Mouse (Mus musculus) neural tube, embryonic 15.5 days (tissue): Measurements from ENCODE around the gene Fabp3. TPM values are rescaled to one million over a fixed set of nuclear protein-coding genes. Genes with fewer than 3 reads are reported as not detected.

Experiments used
- ATAC-seq: fragments of 200-750 bp; cut with Nextera tagmentation; 2 replicates; pipeline ENCODE4 v1.8.0; 2017; ENCODE audit warnings: mild to moderate bottlenecking, moderate TSS enrichment, moderate library complexity; ENCODE audit not compliant: low FRiP score
- H3K27ac ChIP-seq: fragments of 300-500 bp; sonication (generic); replicated peaks from 2 replicates; pipeline ENCODE4 v1.5.1; 2015; ENCODE audit warnings: mild to moderate bottlenecking, inconsistent platforms
- H3K27me3 ChIP-seq: fragments of 300-500 bp; sonication (generic); replicated peaks from 2 replicates; pipeline ENCODE4 v1.6.1; 2015; ENCODE audit warnings: inconsistent platforms
- H3K36me3 ChIP-seq: fragments of 300-500 bp; sonication (generic); 2 replicates; pipeline ENCODE4 v1.6.1; 2015; ENCODE audit warnings: inconsistent platforms
- H3K4me1 ChIP-seq: fragments of 300-500 bp; sonication (generic); 2 replicates; pipeline ENCODE4 v1.6.1; 2015; ENCODE audit warnings: inconsistent platforms
- H3K4me2 ChIP-seq: fragments of 300-500 bp; sonication (generic); 2 replicates; pipeline ENCODE4 v1.6.1; 2015; ENCODE audit warnings: inconsistent platforms, mild to moderate bottlenecking, moderate library complexity
- H3K4me3 ChIP-seq: fragments of 300-500 bp; sonication (generic); replicated peaks from 2 replicates; pipeline ENCODE4 v1.5.1; 2015; ENCODE audit warnings: mild to moderate bottlenecking, inconsistent platforms
- H3K9ac ChIP-seq: fragments of 300-500 bp; sonication (generic); replicated peaks from 2 replicates; pipeline ENCODE4 v1.6.1; 2015; ENCODE audit warnings: mild to moderate bottlenecking, inconsistent platforms
- H3K9me3 ChIP-seq: fragments of 300-500 bp; sonication (generic); replicated peaks from 2 replicates; pipeline ENCODE4 v1.6.1; 2016; ENCODE audit warnings: inconsistent platforms
- WGBS: fragments of 180-500 bp; shearing (Covaris S2); methylation state at CpG from one replicate; pipeline ENCODE4 v1.1.7; 2015; ENCODE audit warnings: mixed read lengths; 5-methylcytosine and 5-hydroxymethylcytosine counted together
- polyA plus RNA-seq: library from polyadenylated mRNA; unstranded; fragments of >200 nt; fragmentation: Nextera tagmentation; extraction: Ambion mirVana; gene quantifications from 2 replicates; pipeline ENCODE4 v1.2.1, GENCODE M21; 2015

Gene Fabp3
- polyA plus RNA-seq, 1 experiment from 2014 or later: 288 TPM

DNA sequence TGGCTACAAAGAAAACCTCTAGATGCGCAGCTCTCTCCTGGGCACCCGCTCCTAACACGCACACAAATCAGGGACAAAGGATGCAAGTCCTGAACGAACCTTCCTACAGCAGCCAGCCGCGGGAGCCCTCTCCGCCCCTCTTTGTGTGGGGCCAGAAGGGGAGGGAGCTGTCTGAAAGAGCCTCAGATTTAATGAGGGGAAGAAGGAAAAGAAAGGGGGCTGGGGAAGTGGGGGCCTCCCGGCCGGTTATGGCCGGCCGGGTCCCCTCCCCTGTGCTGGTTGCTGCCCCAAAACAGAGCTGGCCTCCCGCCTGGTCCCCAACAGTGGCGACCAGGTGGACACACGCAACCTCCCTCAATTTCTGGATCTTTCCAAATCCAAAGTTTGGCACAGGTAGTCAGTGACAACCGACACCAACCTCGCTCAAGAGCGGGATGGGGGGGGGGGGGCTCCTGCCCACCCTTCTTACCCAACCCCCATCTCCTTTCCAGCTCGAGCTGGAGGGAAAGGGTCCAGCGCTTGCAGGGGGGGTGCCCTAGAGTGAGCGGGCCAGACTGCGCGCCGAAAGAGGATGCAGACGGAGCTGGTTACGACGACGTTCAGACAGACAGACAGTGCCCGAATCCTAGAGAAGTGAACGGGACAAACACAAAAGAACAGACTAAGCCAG lies 33.9 kb upstream of the Fabp3 start:
- Histone ChIP-seq H3K4me3 (peak overlapping the region; percentile 64), H3K27me3 (no peaks in the 10 kb centered on the region), H3K4me1 (peaks cover 30% of the 10 kb centered on the region), H3K36me3 (no peaks in the 10 kb centered on the region), H3K27ac (peak overlapping the region; percentile 90), H3K9ac (peak overlapping the region; percentile 72), H3K4me2 (peak overlapping the region; percentile 90), H3K9me3 (no peaks in the 10 kb centered on the region)
- ATAC-seq: peak; percentile 73
- 1% methylated on average over 29 of the region's 29 CpGs for WGBS

DNA sequence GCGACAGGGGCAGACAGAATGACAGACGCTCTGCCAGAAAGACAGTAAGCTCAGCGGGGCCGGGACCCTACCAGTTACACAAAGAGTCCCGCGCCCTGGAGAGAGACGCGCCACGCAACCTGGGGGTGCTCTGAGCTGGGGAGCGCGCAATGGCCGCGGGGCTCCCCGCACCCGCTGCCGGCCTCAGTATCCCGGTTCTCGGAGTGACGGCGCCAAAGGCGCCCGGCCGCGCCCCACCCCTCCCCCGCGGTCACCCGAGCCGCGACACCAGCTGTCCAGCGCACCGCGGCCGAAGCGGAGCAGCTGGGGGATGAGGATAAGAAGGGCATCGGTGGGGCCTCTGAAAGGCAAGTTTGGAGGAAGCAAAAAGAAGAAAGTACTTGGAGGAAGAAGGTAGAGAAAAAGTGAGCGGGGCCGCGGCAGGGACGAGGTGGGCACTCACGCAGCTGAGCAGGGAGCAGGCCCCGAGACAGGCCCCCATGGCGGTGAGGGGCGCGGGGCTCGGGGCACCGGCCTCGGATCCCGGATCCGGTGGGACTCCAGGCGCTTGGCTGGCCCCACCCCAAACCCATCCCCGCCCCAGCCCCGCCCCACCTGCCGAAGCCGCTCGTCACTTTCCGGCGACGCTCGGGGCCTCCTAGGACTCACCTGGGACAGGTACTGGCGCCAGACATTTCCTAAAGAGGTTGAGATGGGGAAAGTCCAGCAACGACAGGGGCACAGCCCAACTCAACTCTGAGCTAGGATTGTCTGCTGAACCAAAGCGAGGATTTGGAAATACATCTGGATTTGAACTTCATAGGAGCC lies 33.2 kb upstream of the Fabp3 start:
- peak; percentile 73 for ATAC-seq
- Histone ChIP-seq H3K9me3 (no peaks in the 10 kb centered on the region), H3K4me2 (peak overlapping the region; percentile 90), H3K4me3 (peak overlapping the region; percentile 64), H3K4me1 (peaks cover 30% of the 10 kb centered on the region), H3K27ac (peak overlapping the region; percentile 90), H3K9ac (peak overlapping the region; percentile 72), H3K36me3 (no peaks in the 10 kb centered on the region), H3K27me3 (no peaks in the 10 kb centered on the region)
- 1% methylated on average over 62 of the region's 62 CpGs for WGBS

DNA sequence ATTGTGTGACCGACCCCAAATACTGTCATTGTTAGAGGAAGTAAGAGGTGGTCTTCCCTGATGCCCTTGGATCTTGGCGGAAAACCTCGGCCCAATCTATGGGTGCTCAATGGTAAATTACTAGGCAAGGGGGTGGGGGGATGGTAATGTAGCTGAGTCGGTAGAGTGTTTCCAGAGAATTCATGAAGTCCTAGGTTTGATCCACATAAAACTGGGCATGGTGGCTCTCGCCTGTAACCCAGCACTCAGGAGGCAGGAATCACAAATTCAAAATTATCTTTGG lies 32.6 kb upstream of the Fabp3 start:
- H3K9ac ChIP-seq: peak overlapping the region; percentile 72
- peak overlapping the region; percentile 90 for H3K4me2 ChIP-seq
- H3K36me3 ChIP-seq: no peaks in the 10 kb centered on the region
- H3K4me1 ChIP-seq: peaks cover 30% of the 10 kb centered on the region
- H3K27ac ChIP-seq: peak overlapping the region; percentile 90; the same call in 1 of the 2 replicates
- peak; percentile 4; the same call in 1 of the 2 replicates for ATAC-seq
- no peaks in the 10 kb centered on the region for H3K9me3 ChIP-seq
- peak overlapping the region; percentile 64 for H3K4me3 ChIP-seq
- H3K27me3 ChIP-seq: no peaks in the 10 kb centered on the region
- WGBS: 38% methylated on average over 5 of the region's 5 CpGs

DNA sequence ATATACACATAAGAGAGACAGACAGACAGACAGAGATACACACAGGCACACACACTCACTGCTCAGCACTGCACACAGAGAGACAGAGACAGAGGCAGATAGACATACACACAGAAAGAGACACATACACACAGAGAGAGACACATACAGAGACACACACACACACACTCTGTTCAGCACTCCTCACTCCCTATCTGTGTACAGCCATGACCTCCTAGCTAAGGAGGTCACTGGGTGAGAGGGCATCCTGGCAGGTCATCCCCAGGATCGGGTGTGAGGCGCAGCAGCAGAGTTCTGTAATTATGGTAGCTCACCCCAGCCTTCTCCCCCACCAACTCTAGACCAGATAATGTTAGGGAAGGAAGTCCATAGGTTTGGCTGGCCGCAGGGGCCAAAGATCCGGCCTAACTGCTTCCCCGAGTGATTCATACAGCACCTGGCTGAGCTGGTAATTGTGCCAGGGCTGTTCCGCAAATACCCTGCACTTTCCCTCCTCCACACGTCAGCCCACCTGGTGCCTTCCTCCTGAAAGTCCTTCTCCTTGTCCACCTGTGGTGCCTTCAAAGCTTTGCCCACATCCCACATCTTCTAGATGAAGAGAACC lies 31.7 kb upstream of the Fabp3 start:
- Histone ChIP-seq H3K4me2 (no peak overlapping the region), H3K4me3 (no peak overlapping the region), H3K9ac (no peak overlapping the region), H3K4me1 (peaks cover 30% of the 10 kb centered on the region), H3K36me3 (no peaks in the 10 kb centered on the region), H3K27me3 (no peaks in the 10 kb centered on the region), H3K9me3 (no peaks in the 10 kb centered on the region), H3K27ac (no peak overlapping the region)
- ATAC-seq: no peak
- WGBS: 73% methylated on average over 7 of the region's 7 CpGs

DNA sequence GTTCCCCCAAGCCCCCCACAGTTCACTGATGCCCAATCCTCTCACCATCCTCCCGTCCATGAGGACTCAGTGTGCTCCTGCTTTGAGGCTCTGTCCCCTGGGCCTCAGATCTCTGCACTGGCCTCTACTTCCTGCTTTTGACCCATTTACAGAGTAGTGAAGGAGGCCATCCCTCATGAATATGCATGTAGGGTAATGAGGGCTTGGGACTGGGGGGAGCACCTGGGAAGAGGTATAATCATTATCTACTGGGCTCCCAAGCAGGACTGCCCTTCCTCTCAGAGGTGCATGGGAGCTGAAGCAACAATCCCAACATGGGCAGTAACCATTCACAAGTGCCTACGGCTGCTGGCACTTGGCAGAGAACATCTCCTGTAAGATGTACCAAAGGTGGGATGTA lies 29.3 kb upstream of the Fabp3 start, which contains the start of gene Serinc2:
TSS of gene Serinc2 (minus strand) at position 101 of the 400 bp plus-strand sequence.
- 75% methylated on average over 2 of the region's 2 CpGs for WGBS
- H3K4me2 ChIP-seq: no peak within 1 kb of the TSS
- ATAC-seq: no peak
- no peak within 1 kb of the TSS for H3K9ac ChIP-seq
- no peaks in the 10 kb centered on the region for H3K27me3 ChIP-seq
- no peak within 1 kb of the TSS for H3K4me3 ChIP-seq
- H3K4me1 ChIP-seq: peaks cover 19% of the 10 kb centered on the region
- no peaks in the 10 kb centered on the region for H3K9me3 ChIP-seq
- no peak within 1 kb of the TSS for H3K27ac ChIP-seq
- H3K36me3 ChIP-seq: no peaks in the 10 kb centered on the region

DNA sequence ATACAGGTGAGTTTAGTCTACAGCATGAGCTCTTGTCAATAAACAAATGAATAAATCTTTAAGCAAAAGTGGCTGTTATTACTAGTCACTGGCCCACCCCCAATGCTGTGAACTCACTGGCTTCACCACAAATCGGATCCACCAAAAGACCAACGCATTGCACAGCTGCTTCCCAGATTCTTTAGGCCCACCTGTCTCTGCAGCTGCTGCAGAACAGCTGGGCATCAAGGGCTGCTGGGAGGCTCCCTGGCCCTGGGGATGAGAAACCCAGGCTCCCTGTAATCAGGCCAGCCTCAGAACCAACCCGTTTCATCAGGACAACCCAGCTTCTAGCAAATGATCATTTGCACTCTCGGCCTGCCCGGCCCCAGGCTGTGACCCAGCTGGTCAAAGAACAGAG lies 25.5 kb upstream of the Fabp3 start:
- no peaks in the 10 kb centered on the region for H3K4me1 ChIP-seq
- H3K4me2 ChIP-seq: no peak overlapping the region
- WGBS: 64% methylated on average over 5 of the region's 5 CpGs
- no peak overlapping the region for H3K4me3 ChIP-seq
- no peak overlapping the region for H3K9ac ChIP-seq
- no peaks in the 10 kb centered on the region for H3K36me3 ChIP-seq
- H3K27ac ChIP-seq: no peak overlapping the region
- no peak for ATAC-seq
- no peaks in the 10 kb centered on the region for H3K27me3 ChIP-seq
- H3K9me3 ChIP-seq: no peaks in the 10 kb centered on the region

DNA sequence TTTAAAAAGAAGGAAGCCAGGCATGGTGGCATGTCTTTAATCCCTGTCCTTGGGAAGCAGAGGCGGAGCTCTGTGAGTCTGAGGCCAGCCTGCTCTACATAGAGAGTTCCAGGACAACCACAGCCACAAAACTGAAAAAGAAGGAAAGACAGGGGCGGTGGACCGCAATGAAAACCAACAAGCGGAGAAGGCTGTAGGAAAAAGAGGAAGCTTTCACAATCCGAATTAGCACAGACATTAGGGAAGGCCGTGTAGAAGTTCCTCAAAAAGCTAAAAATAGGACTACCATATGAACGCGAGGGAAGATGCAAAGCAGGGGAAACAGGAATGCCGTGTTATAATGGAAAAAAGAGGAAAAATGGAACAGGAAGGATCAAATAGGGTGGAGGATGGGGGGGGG lies 24.6 kb upstream of the Fabp3 start:
- no peaks in the 10 kb centered on the region for H3K4me1 ChIP-seq
- no peak for ATAC-seq
- 82% methylated on average over 9 of the region's 9 CpGs for WGBS

DNA sequence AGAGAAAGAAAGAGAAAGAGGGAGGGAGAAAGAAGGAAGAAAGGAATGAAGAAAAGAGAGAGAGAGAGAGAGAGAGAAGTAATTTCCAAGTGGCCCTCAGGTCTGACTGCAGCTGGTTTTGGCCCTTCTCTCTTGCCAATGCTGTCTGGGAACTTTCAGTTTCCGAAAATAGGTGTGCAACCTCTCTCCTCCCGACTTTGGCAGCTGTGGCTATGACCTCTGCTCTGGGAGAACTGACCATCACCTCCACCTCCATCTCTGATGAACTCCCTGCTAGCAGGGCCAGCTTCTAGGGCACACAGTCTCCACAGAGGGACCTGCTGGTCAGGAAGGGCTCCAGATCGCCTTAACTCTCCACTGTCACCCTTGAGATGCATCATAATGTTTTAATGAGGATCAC lies 21.9 kb upstream of the Fabp3 start:
- H3K27me3 ChIP-seq: no peaks in the 10 kb centered on the region
- no peak for ATAC-seq
- no peak overlapping the region for H3K4me3 ChIP-seq
- no peaks in the 10 kb centered on the region for H3K4me1 ChIP-seq
- whole genome bisulfite sequencing: 63% methylated on average over 3 of the region's 3 CpGs
- no peak overlapping the region for H3K9ac ChIP-seq
- H3K36me3 ChIP-seq: no peaks in the 10 kb centered on the region
- H3K9me3 ChIP-seq: no peaks in the 10 kb centered on the region
- H3K27ac ChIP-seq: no peak overlapping the region
- no peak overlapping the region for H3K4me2 ChIP-seq

More for the DNA sequence above, 24.6 kb upstream of the Fabp3 start:
- H3K36me3 ChIP-seq: no peaks in the 10 kb centered on the region
- H3K27ac ChIP-seq: no peak overlapping the region
- H3K27me3 ChIP-seq: no peaks in the 10 kb centered on the region
- H3K4me2 ChIP-seq: no peak overlapping the region
- no peak overlapping the region for H3K9ac ChIP-seq
- H3K9me3 ChIP-seq: no peaks in the 10 kb centered on the region
- H3K4me3 ChIP-seq: no peak overlapping the region

DNA sequence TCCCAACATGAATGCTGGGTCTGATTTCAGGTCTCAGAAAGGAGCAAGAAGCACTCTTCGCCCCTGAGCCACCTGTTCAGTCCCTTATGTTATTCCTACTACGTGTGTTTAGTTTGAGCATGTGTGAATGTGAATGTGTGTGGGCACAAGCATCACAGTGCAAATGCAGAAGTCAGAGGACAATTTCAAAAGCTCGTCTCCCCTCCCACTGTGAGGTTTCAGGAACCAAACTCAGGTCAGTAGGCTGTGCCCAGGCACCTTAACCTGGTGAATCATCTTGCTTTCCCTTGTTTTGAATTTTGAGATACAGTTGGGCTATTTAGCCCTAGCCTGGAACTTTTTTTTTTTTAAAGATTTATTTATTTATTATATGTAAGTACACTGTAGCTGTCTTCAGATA lies 18.6 kb upstream of the Fabp3 start:
- no peak overlapping the region for H3K4me3 ChIP-seq
- no peaks in the 10 kb centered on the region for H3K9me3 ChIP-seq
- no peak overlapping the region for H3K9ac ChIP-seq
- H3K36me3 ChIP-seq: no peaks in the 10 kb centered on the region
- no peak overlapping the region for H3K4me2 ChIP-seq
- no peaks in the 10 kb centered on the region for H3K27me3 ChIP-seq
- no peaks in the 10 kb centered on the region for H3K4me1 ChIP-seq
- ATAC-seq: no peak
- WGBS: 84% methylated on average over 3 of the region's 3 CpGs
- no peak overlapping the region for H3K27ac ChIP-seq

DNA sequence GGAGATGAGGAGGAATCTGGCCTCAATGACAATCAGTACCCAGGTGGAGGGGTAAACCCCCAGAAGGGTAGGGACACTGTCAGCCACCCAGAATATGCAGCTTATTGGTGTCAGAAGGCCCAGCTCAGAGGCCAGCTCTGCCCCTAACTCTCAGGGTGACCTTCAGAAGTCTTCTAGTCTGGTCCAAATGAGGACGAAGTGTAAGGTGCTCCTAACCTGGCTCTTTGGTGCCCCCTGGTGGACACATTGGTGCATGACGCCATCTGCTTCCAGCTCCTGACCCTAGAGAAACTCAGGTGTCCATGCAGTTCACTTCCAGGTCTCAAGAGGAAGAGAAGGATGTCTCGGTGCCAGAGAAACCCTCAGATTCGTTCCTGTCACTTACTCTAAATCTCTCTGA lies 16.1 kb upstream of the Fabp3 start:
- Histone ChIP-seq H3K36me3 (no peaks in the 10 kb centered on the region), H3K4me1 (0 out of 2 replicates have a peak, but pooled peaks cover 2% of the 10 kb centered on the region), H3K4me2 (no peak overlapping the region), H3K27me3 (no peaks in the 10 kb centered on the region), H3K9me3 (no peaks in the 10 kb centered on the region), H3K27ac (no peak overlapping the region), H3K4me3 (no peak overlapping the region), H3K9ac (no peak overlapping the region)
- WGBS: 3% methylated on average over 4 of the region's 4 CpGs
- ATAC-seq: no peak

DNA sequence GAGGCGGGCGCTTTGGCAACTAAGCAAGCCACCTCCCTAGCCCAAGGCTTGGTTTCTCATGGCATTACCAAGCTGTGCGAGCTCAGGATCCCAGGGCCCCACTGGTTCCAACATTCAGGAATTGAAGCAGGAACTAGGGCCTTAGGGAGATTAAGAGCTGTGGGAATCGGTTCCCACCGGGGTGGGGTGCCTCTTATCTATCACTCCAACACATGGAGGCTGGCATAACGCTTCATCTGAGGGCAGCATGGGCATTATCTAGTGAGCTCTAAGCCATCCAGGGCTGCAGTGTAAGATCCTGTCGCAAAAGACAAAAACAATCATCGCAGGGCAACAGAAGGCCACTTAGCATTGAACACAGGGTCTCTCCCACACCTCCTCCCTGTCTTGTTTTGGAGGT lies 13.9 kb upstream of the Fabp3 start:
- 83% methylated on average over 8 of the region's 8 CpGs for WGBS
- H3K4me1 ChIP-seq: 0 out of 2 replicates have a peak, but pooled peaks cover 2% of the 10 kb centered on the region
- no peaks in the 10 kb centered on the region for H3K36me3 ChIP-seq
- no peak overlapping the region for H3K4me2 ChIP-seq
- H3K27ac ChIP-seq: no peak overlapping the region
- no peaks in the 10 kb centered on the region for H3K27me3 ChIP-seq
- H3K4me3 ChIP-seq: no peak overlapping the region
- H3K9me3 ChIP-seq: no peaks in the 10 kb centered on the region
- no peak overlapping the region for H3K9ac ChIP-seq
- ATAC-seq: no peak
